Comparison of ENCODE assay signal across 8 mouse cellular contexts in the genomic region with DNA sequence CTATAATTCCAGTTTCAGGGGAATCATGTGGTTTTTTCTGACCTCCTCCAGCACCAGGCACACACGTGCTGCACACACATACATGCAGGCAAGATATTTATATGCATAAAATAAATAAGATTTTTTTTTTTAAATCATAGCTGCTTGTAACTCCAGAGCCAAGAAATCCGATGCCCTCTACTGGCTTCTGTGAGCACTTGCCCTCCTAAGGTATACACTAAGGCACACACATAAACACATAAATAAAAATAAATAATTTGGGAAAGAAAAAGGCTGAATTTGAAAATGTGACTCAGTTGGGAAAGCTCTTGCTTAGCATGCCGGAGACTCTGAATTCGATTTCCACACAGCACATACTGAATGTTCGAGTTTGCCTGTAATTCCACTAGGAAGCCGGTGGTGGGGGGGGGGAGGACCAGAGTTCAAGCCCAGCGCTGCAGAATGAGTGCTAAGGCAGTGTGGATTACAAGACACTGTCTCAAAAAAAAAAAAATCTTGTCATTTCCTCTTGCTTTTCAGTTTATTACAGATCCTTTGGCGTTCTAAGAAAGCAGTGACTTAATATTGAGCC. TPM values are rescaled to one million over a fixed set of nuclear protein-coding genes. Genes with fewer than 3 reads are reported as not detected.
A peak's percentile ranks its signal among the peaks of the same experiment; 100 is the strongest.
DNase-seq lines count a peak whose midpoint lies in the region; ATAC-seq and TF ChIP-seq lines count a peak whose summit lies in the region.

No protein-coding gene starts in this region.

- H3K36me3 ChIP-seq in heart, embryonic 11.5 days (ENCODE audit: control insufficient read depth, insufficient read depth, low read length), result peaks cover 11% of the 10 kb centered on the region
- peaks cover 21% of the 10 kb centered on the region for H3K36me3 ChIP-seq in ES-Bruce4 (ENCODE audit: control insufficient read depth, insufficient read depth, low read length, poor library complexity, severe bottlenecking)
- peaks cover 28% of the 10 kb centered on the region for H3K36me3 ChIP-seq in forebrain, embryonic 14.5 days (ENCODE audit: control insufficient read depth, insufficient read depth, low read length)
- H3K36me3 ChIP-seq in liver, postnatal 0 days (replicated peaks; ENCODE audit: insufficient read depth, low read length), result peaks cover 22% of the 10 kb centered on the region

- peak overlapping the region; percentile 60 for H3K4me2 ChIP-seq in heart, embryonic 11.5 days
- peak overlapping the region; percentile 44 for H3K4me2 ChIP-seq in forebrain, embryonic 14.5 days (ENCODE audit: low read length)
- peak overlapping the region; percentile 74 for H3K4me2 ChIP-seq in liver, postnatal 0 days (ENCODE audit: low read depth, low read length)

- DNase-seq in heart, adult 11 months, result no peak
- peak; percentile 44 for DNase-seq in forebrain, embryonic 14.5 days (ENCODE audit: low spot score)
- DNase-seq in liver, postnatal 0 days, result no peak
- DNase-seq in urinary bladder, adult 18-20 months (ENCODE audit: low spot score in 2 of 2), result no peak
- no peak for DNase-seq in layer of hippocampus, postnatal 14 days (ENCODE audit: low spot score in 2 of 2)
- no peak for DNase-seq in T-cell, adult 2 months (ENCODE audit: low spot score)

- peak overlapping the region; percentile 96 for H3K4me3 ChIP-seq in heart, embryonic 11.5 days (ENCODE audit: low read depth, low read length)
- peak overlapping the region; percentile 72 for H3K4me3 ChIP-seq in ES-Bruce4 (ENCODE audit: low read depth, low read length)
- H3K4me3 ChIP-seq in forebrain, embryonic 14.5 days (ENCODE audit: low read depth, low read length), result peak overlapping the region; percentile 83
- H3K4me3 ChIP-seq in liver, postnatal 0 days (ENCODE audit: low read depth, low read length), result peak overlapping the region; percentile 99

- TF ChIP-seq CTCF in ES-Bruce4 (IDR thresholded peaks at IDR 0.05; ENCODE audit: low read depth, low read length), result no peak
- TF ChIP-seq CTCF in liver, postnatal 0 days (IDR thresholded peaks at IDR 0.05; ENCODE audit: low read depth), result no peak

- H3K4me1 ChIP-seq in heart, embryonic 11.5 days (ENCODE audit: control insufficient read depth, insufficient read depth, low read length), result no peaks in the 10 kb centered on the region
- no peaks in the 10 kb centered on the region for H3K4me1 ChIP-seq in ES-Bruce4 (ENCODE audit: control insufficient read depth, insufficient read depth, low read length)
- H3K4me1 ChIP-seq in forebrain, embryonic 14.5 days (ENCODE audit: control insufficient read depth, insufficient read depth, low read length), result 0 out of 2 replicates have a peak, but pooled peaks cover 2% of the 10 kb centered on the region
- H3K4me1 ChIP-seq in liver, postnatal 0 days (ENCODE audit: insufficient read depth), result peaks cover 8% of the 10 kb centered on the region

- no peak for TF ChIP-seq EP300 in ES-Bruce4 (IDR thresholded peaks at IDR 0.05; ENCODE audit: insufficient read depth, low read depth, low read length)
- TF ChIP-seq EP300 in liver, postnatal 0 days (IDR thresholded peaks at IDR 0.05; ENCODE audit: low read depth), result no peak

- no peaks in the 10 kb centered on the region for H3K27me3 ChIP-seq in heart, embryonic 11.5 days (ENCODE audit: control insufficient read depth, insufficient read depth, low read length)
- no peaks in the 10 kb centered on the region for H3K27me3 ChIP-seq in ES-Bruce4 (ENCODE audit: control insufficient read depth, insufficient read depth, low read length, poor library complexity, severe bottlenecking)
- H3K27me3 ChIP-seq in forebrain, embryonic 14.5 days (replicated peaks; ENCODE audit: control insufficient read depth, insufficient read depth, low read length), result no peaks in the 10 kb centered on the region
- H3K27me3 ChIP-seq in liver, postnatal 0 days (ENCODE audit: insufficient read depth, low read length), result no peaks in the 10 kb centered on the region

- 13% methylated on average over 8 of the region's 8 CpGs for WGBS in heart, embryonic 11.5 days (ENCODE audit: insufficient replicate concordance)
- 15% methylated on average over 8 of the region's 8 CpGs for WGBS in forebrain, embryonic 14.5 days
- WGBS in liver, postnatal 0 days (ENCODE audit: insufficient replicate concordance), result 10% methylated on average over 8 of the region's 8 CpGs

- ATAC-seq in heart, embryonic 11.5 days (replicated peaks; ENCODE audit: insufficient number of reproducible peaks, low FRiP score, low TSS enrichment), result peak; percentile 24
- peak; percentile 17; the same call in 1 of the 2 replicates for ATAC-seq in forebrain, embryonic 14.5 days
- ATAC-seq in liver, postnatal 0 days, result peak; percentile 13

- TF ChIP-seq POLR2A in ES-Bruce4 (IDR thresholded peaks at IDR 0.05; ENCODE audit: insufficient read depth, low read length), result no peak

- peak overlapping the region; percentile 88; the same call in 1 of the 2 replicates for H3K9ac ChIP-seq in heart, embryonic 11.5 days (ENCODE audit: low read depth, low read length)
- H3K9ac ChIP-seq in ES-Bruce4 (ENCODE audit: low read depth, poor library complexity, severe bottlenecking), result peak overlapping the region; percentile 72
- H3K9ac ChIP-seq in forebrain, embryonic 14.5 days (ENCODE audit: low read length), result peak overlapping the region; percentile 33; the same call in 1 of the 2 replicates
- peak overlapping the region; percentile 3; the same call in 1 of the 2 replicates for H3K9ac ChIP-seq in liver, postnatal 0 days (replicated peaks)

- H3K9me3 ChIP-seq in heart, embryonic 11.5 days (replicated peaks; ENCODE audit: control insufficient read depth, low read length), result no peaks in the 10 kb centered on the region
- H3K9me3 ChIP-seq in ES-Bruce4 (replicated peaks; ENCODE audit: control insufficient read depth, insufficient read depth, low read length, poor library complexity, severe bottlenecking), result no peaks in the 10 kb centered on the region
- H3K9me3 ChIP-seq in forebrain, embryonic 14.5 days (replicated peaks; ENCODE audit: control insufficient read depth, low read length), result no peaks in the 10 kb centered on the region
- H3K9me3 ChIP-seq in liver, postnatal 0 days (ENCODE audit: low read length), result no peaks in the 10 kb centered on the region

- no peak overlapping the region for H3K27ac ChIP-seq in heart, embryonic 11.5 days (ENCODE audit: low read depth, low read length)
- peak overlapping the region; percentile 44 for H3K27ac ChIP-seq in ES-Bruce4 (ENCODE audit: insufficient read depth, low read length)
- H3K27ac ChIP-seq in forebrain, embryonic 14.5 days (ENCODE audit: low read depth, low read length), result 0 out of 2 replicates have a peak overlapping the region, but pooled peaks have one; percentile 82
- no peak overlapping the region for H3K27ac ChIP-seq in liver, postnatal 0 days (ENCODE audit: low read depth)

RNA-seq across cellular contexts. Expression of gene Psmc6, which starts 0.5 kb away (rescaled TPM):
- polyA plus RNA-seq in heart, embryonic 11.5 days (2014; fragmentation: Nextera tagmentation; extraction: Ambion mirVana), result 142 and 148 TPM in 2 replicates
- 571 and 612 TPM in 2 replicates for polyA plus RNA-seq in ES-Bruce4 (2011; ENCODE audit: insufficient read depth, insufficient read length, low read depth, missing spikeins)
- polyA plus RNA-seq in forebrain, embryonic 14.5 days (2014; fragmentation: Nextera tagmentation; extraction: Ambion mirVana), result 218 and 228 TPM in 2 replicates
- polyA plus RNA-seq in liver, postnatal 0 days (2015; fragmentation: Nextera tagmentation; extraction: Ambion mirVana), result 58.8 and 65.1 TPM in 2 replicates
- 100 to 1,000 TPM in 1 of 2 experiments, 10 to 100 TPM in 1; 98.3 to 105 TPM for total RNA-seq in layer of hippocampus, postnatal 14 days (2021)

RNA-seq across cellular contexts. Expression of gene Ero1l, which starts 10.5 kb away (rescaled TPM):
- 42.3 and 53.0 TPM in 2 replicates for polyA plus RNA-seq in heart, embryonic 11.5 days (2014; fragmentation: Nextera tagmentation; extraction: Ambion mirVana)
- 65.9 and 68.5 TPM in 2 replicates for polyA plus RNA-seq in ES-Bruce4 (2011; ENCODE audit: insufficient read depth, insufficient read length, low read depth, missing spikeins)
- polyA plus RNA-seq in forebrain, embryonic 14.5 days (2014; fragmentation: Nextera tagmentation; extraction: Ambion mirVana), result 19.4 and 23.0 TPM in 2 replicates
- 30.3 and 37.6 TPM in 2 replicates for polyA plus RNA-seq in liver, postnatal 0 days (2015; fragmentation: Nextera tagmentation; extraction: Ambion mirVana)
- total RNA-seq in layer of hippocampus, postnatal 14 days (2021), result 10 to 100 TPM; 26.9 to 30.0 TPM

RNA-seq across cellular contexts. Expression of gene Styx, which starts 21.8 kb away (rescaled TPM):
- 44.3 and 52.1 TPM in 2 replicates for polyA plus RNA-seq in heart, embryonic 11.5 days (2014; fragmentation: Nextera tagmentation; extraction: Ambion mirVana)
- polyA plus RNA-seq in ES-Bruce4 (2011; ENCODE audit: insufficient read depth, insufficient read length, low read depth, missing spikeins), result 31.1 and 36.7 TPM in 2 replicates
- polyA plus RNA-seq in forebrain, embryonic 14.5 days (2014; fragmentation: Nextera tagmentation; extraction: Ambion mirVana), result 47.5 and 57.5 TPM in 2 replicates
- polyA plus RNA-seq in liver, postnatal 0 days (2015; fragmentation: Nextera tagmentation; extraction: Ambion mirVana), result 18.1 and 21.8 TPM in 2 replicates
- total RNA-seq in layer of hippocampus, postnatal 14 days (2021), result 10 to 100 TPM; 18.7 to 18.8 TPM

Comparison
In these comparisons a context has a peak if more than half of its experiments do, and no peak if none do; other contexts are left out.
1. H3K27ac ChIP-seq: peak in ES-Bruce4 (single experiment) and forebrain, embryonic 14.5 days (single experiment); none in heart, embryonic 11.5 days (single experiment) and liver, postnatal 0 days (single experiment).
2. H3K9ac ChIP-seq: peak in every context shown above with its lines; median percentile 88 in heart, embryonic 11.5 days; 72 in ES-Bruce4; 33 in forebrain, embryonic 14.5 days; 3 in liver, postnatal 0 days.
3. Peak in every context shown above with its lines, with median percentiles within 50 percentile points of each other: ATAC-seq, H3K4me2 ChIP-seq and H3K4me3 ChIP-seq.